Mouse (Mus musculus) frontal cortex, postnatal 25 days (tissue): ENCODE results near the gene Actrt2.
A peak's percentile ranks its signal among the peaks of the same experiment; 100 is the strongest.

Experiments
- DNase-seq, 2 experiments: peaks; one replicate each; pipeline ENCODE4 v3.0.0; 2022; ENCODE audit warnings: low spot score in 2 of 2

The Actrt2 gene

GRCm38 (mm10) chr4:154683068-154683752 lies 15.5 kb upstream of the Actrt2 start:
- DNase-seq = no peak

- DNase-seq = no peak
These were observed 14.6 kb upstream of the Actrt2 start for GRCm38 (mm10) chr4:154682311-154682710.

GRCm38 (mm10) chr4:154675441-154676000 lies 7.9 kb upstream of the Actrt2 start:
- DNase-seq = no peak

- no peak for DNase-seq
These were observed 7.3 kb upstream of the Actrt2 start for GRCm38 (mm10) chr4:154674966-154675365.

- DNase-seq = peak; percentile 40 to 55
These were observed 6.9 kb upstream of the Actrt2 start for GRCm38 (mm10) chr4:154674541-154674940.

GRCm38 (mm10) chr4:154673986-154674385 lies 6.3 kb upstream of the Actrt2 start:
- no peak for DNase-seq

- no peak for DNase-seq
These were observed 4.4 kb upstream of the Actrt2 start for GRCm38 (mm10) chr4:154672027-154672426.

- no peak for DNase-seq
These were observed 3.7 kb upstream of the Actrt2 start for GRCm38 (mm10) chr4:154671232-154671912.

GRCm38 (mm10) chr4:154662681-154663215 lies 4.9 kb downstream of the Actrt2 start:
- DNase-seq = no peak

GRCm38 (mm10) chr4:154661256-154661655 lies 6.4 kb downstream of the Actrt2 start:
- DNase-seq = no peak

GRCm38 (mm10) chr4:154660025-154660424 lies 7.6 kb downstream of the Actrt2 start:
- no peak for DNase-seq

GRCm38 (mm10) chr4:154655134-154655910 lies 12.3 kb downstream of the Actrt2 start:
- peak in 1 of 2 experiments; percentile 11 for DNase-seq

GRCm38 (mm10) chr4:154652494-154652893 lies 15.2 kb downstream of the Actrt2 start:
- DNase-seq = no peak

- DNase-seq = no peak
These were observed 18.5 kb downstream of the Actrt2 start for GRCm38 (mm10) chr4:154649083-154649747.

- no peak for DNase-seq
These were observed 25.2 kb downstream of the Actrt2 start for GRCm38 (mm10) chr4:154642496-154642895.

- no peak for DNase-seq
These were observed 26.2 kb downstream of the Actrt2 start for GRCm38 (mm10) chr4:154641296-154642110.

GRCm38 (mm10) chr4:154640443-154641295 lies 27.0 kb downstream of the Actrt2 start:
- no peak for DNase-seq

- no peak for DNase-seq
These were observed 27.9 kb downstream of the Actrt2 start for GRCm38 (mm10) chr4:154639591-154640442.

GRCm38 (mm10) chr4:154639126-154639525 lies 28.5 kb downstream of the Actrt2 start:
- no peak for DNase-seq
